Mouse (Mus musculus): ENCODE results near the gene Fpgt.

- TF ChIP-seq CTCF (IDR thresholded peaks at IDR 0.05; ENCODE audit: insufficient read depth, low read length) (no peak), POLR2A (IDR thresholded peaks at IDR 0.05; ENCODE audit: borderline replicate concordance, extremely low read depth, low read depth, low read length) (no peak)
These were observed 34.3 kb downstream of the Fpgt start for GRCm38 (mm10) chr3:155058800-155059448.
